Mouse (Mus musculus) adipocyte (in vitro differentiated cells): ENCODE measurements around the gene Tnpo3.
A peak's percentile ranks its signal among the peaks of the same experiment; 100 is the strongest.

Experiments used
- DNase-seq: peaks from one replicate; pipeline ENCODE4 v3.0.0-alpha.2; 2016; ENCODE audit warnings: low spot score

Gene Tnpo3

DNA sequence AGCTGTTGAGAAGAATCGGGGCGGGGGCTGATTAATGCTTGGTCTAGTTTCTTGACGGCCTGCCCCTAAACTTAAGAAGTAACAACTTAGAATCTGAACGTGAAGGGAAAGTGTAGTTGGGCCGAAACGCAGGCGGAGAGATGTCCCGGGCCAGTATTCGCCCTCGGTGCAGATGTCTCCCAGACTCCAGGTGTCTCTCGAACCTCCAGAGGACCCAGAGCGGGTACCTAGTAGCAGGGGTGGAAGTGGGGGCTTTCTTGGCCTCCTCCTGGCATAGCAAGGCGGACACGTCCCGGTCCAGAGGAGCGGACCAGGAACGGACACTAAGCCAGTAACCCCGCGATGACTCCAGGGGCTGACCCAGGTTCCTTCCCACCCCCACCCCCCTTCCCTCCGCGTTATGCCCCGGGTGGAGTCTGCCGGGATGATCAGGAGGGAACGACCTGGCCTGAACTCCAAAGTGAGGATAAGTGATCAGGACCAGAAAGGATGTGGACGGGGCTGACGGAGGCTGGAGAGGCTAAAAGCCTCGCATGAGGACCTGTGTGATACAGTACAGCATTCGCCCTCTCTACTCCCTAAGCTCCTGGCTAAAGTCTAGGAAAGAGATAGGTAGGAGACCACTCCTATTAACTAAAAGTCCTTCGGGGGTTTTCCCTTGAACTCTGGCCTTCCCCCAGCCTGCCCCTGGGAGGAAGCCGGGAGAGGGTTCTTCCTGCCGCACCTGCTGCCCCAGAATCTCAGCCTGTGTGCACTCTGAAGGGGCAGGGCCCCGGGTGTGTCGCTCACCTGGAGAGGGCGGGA lies 82.1 kb downstream of the Tnpo3 start:
- no peak for DNase-seq

DNA sequence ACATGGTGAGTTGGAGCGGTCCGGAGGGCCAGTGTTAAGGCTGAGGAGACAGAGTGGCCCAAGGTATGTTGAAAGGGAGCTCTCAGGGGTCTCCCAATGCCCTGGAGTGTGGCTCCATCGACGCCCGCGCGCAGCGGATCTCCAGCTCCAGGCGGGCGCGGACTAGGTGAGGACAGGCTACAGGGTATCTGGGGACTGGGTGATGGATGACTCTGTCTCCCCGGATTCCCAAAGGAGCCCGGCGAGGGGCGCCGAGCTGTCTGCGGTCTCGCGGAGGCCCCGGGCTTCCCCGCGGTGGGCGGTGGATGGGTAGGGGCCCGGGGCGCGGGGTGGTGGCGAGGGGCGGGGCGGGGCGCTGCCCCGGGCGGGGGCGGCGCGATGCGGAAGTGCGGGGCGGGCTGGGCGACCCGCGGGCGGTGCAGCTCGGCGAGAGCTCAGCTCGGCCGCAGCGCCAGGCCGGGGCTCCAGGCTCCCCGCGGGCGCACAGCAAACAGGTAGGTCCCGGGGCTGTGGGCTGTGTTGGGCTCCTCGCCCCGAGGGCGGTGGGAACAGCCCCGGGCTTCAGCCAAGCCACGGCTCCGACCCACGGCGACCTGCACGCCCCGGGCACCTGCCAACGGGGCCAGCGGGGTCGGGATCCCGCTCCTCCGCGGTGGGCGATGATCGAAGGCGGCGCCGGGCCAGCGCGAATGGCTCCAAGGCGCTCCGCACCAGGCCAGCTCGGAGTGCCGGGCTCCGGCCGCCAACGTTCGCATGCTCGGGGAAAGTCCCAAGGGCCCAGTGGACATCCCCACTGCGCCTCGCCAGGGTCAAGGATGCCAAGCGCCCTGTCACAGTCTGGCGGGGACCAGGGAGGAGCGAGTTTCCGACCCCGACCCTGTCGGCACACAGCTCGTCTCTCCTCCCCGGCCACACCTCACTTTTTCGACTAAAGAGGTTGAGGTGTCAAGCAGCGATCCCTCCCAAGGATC lies 83.1 kb downstream of the Tnpo3 start, which contains the start of gene Irf5:
Gene Irf5 (plus strand): TSS at position 345 of the 971 bp plus-strand sequence.
- no peak for DNase-seq

- no peak for DNase-seq
Observed at GRCm38 (mm10) chr6:29525256-29525655, 84.4 kb downstream of the Tnpo3 start.

DNA sequence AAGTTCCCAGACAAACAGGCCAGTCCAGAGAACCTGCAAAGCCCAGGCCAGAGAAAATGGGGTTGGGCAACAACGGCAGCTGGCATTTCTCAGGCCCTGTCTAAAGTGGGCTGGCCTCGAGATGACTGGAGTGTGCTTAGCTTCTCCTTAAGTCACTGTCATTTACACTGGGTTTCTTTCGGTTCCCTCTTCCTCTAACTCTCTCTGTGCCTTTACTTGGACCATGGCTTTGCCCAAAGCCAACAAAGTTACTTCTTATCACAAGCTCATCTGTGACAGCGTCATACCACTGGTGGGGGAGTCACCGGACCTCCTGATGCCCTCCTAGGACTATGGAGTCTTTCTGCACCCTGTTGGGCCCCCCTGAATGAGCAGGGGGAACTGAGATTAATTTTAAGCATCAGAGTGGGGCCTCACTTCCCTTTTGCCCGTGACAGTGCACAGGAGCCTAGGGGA lies 85.6 kb downstream of the Tnpo3 start:
- peak; percentile 14 for DNase-seq

DNA sequence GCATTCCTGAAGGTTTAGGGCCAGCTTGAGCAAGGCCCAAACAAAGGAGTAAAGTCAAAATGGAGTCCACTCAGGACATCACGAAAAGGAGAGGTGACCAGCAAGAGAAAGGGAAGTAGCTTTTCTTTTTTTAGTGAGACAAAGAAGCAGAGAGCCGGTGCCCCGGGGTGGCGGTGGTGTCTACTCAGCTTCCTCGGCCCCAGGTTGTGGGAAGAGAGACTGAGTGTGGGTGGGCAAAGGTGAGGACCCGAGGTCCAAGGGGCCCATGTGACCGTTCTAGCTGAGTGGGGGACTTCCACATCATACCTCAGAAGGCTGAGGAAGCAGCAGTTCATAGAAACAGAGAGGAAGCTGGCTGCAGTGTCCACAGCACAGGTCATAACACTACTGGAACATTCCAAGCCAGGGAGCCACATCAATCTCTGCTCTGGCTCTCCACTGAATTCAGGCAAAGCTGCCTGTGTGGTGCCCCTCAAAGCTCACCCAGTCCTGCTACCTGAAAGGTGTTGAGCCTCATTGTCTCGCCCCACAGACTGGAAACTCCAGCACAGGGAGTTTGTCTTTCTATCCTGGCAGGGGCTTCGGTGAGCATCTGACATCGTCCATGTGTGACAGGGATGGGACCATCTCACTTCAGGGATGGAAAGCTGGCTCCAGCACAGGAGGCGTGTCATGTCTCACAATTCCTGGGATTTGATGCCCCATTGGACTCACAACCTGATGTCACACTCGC lies 86.2 kb downstream of the Tnpo3 start:
- no peak for DNase-seq

DNA sequence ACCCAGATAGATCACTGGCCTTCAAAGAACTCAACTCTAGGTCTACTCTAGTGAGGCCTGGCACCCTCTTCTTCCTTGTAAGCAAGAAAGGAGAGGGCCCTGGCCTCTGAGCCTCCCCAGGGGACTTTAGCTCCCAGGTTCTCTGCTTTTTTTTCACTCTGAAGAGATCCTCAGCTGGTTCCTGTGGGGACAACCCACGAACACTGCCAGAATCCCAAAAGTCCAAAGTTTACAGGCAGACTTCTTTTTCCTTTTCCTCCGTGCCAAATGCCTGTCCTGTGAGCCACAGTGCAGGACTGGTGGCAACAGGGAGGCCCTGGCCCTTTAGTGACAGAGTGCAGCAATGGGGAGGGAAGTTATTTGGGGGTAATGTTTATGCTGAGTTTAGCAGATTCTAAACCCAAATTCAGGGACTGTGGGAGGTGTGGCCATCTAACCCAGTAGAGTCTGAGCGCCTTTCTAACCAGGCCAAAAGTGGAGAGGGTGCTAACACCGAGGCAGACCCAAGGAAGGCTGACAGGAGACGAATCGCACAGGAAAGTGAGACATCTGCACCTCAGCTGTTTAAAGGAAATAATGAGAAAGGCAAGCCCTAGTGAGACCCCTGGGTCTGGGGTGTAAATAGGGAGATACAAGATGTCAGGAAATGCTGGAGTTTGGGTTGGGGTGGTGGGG lies 86.9 kb downstream of the Tnpo3 start:
- DNase-seq, result peak; percentile 18

GRCm38 (mm10) chr6:29517139-29517538 lies 92.5 kb downstream of the Tnpo3 start:
- DNase-seq, result peak; percentile 69

DNA sequence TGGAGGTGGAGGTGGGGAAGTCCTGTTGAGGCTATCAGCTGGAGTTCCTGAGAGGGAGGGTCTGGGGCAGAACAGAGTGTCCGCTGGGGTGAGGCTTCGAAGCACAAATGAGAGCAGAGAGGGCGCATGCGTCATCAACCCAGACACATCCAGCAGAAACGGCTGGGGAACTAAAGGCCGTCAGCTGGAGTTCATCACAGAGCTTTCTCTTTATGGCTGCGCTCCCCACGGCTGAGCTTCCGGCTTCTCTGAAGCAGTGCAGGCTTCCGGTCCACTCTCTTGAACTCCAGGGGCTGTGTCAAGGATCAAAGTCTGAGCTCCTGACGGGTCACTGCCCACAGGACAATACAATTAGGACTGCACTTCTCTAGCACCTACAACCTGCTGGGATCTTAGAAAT lies 96.4 kb downstream of the Tnpo3 start:
- no peak for DNase-seq

GRCm38 (mm10) chr6:29509086-29509485 lies 100.6 kb downstream of the Tnpo3 start:
- no peak for DNase-seq

DNA sequence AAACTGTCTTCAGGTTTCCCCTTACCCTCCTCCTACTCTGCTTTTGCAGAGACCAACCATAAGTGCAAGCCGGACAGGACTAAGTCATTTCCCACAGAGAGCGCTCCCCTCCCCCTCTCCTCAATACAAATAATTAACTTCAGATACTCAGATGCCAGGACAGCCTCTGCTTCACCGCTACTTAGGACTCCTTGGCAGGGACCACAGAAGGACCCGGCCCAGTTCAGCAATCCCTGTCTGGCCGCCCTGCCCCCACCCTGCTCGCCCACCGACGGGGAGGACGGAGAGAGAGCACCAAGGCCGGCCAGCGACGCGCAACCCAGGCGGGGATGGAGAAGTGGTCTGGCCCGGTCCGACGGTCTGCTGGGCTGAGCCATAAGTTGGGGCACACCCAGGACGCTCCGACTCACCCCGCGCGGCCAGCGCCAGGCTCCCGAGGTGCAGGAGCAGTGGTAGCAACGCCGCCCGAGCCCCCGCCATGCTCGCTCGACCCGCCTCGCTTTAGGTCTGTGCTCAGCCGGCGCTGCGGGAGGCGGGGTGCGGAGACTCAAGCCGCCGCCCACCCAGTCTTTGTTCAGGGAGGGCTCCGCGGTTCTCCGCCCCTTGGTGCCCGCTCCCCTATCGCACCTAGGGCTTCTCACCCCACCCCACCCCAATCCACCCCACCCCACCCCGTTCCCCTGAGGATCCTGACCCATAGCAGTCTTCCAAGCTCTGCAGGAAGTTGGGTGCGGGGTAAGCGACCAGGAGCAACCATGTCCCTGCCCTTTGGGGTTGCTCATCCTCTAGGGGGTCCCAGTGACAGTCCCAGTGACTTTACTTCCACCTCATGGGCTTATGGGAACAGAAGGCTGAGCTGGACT lies 102.0 kb downstream of the Tnpo3 start, which contains the start of gene Kcp:
Gene Kcp (minus strand): TSS at position 506 of the 863 bp plus-strand sequence.
- no peak for DNase-seq

DNA sequence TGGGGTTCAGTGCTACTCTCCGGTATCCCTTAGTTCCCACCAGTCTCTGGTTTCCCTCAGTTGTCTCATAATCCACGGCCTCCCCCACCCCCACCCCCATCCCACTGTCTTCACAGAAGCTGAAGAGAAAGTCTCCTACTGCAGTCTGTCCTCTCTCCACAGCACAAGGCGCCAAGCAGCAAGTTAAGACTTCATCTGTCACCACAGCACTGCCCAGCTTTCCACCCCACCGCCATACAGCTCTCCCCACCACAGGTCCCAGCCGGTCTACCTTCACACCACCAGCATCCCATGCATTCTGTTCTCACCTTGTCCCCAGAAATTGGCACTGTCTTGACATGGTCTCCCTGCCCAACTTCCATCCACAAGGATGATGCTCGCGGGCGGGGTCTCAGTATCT lies 102.9 kb downstream of the Tnpo3 start:
- DNase-seq, result no peak

GRCm38 (mm10) chr6:29505493-29505892 lies 104.2 kb downstream of the Tnpo3 start:
- DNase-seq, result no peak

GRCm38 (mm10) chr6:29501599-29501998 lies 108.1 kb downstream of the Tnpo3 start:
- peak; percentile 61 for DNase-seq

GRCm38 (mm10) chr6:29500810-29501209 lies 108.9 kb downstream of the Tnpo3 start:
- no peak for DNase-seq

- no peak for DNase-seq
Observed at GRCm38 (mm10) chr6:29500177-29500576, 109.5 kb downstream of the Tnpo3 start.

- no peak for DNase-seq
Observed at GRCm38 (mm10) chr6:29497791-29498190, 111.9 kb downstream of the Tnpo3 start.

- DNase-seq, result no peak
Observed at GRCm38 (mm10) chr6:29496270-29496669, 113.4 kb downstream of the Tnpo3 start.

DNA sequence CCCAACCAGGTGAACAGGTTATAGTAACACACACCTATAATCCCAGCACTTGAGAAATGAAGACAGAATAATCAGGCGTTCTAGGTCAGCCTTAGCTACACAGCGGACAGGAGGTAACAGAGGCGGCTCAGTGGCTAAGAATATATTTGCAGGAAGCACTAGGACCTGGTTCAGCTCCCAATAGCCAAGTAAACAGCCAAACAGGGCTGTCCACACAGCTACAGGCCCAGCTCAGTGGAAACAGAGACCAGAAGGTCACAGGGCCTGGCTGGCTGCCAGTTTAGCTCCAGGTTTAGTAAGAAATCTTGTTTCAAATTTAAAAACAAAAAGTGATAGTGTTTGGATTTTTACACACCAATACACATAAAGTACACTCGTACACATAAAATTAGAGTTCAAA lies 115.6 kb downstream of the Tnpo3 start:
- peak; percentile 84 for DNase-seq
